Mouse (Mus musculus): ENCODE results near the gene Hist1h4d. TPM values are rescaled to one million over a fixed set of nuclear protein-coding genes. Genes with fewer than 3 reads are reported as not detected.
"Not testable (repeated sequence)": the region's sequence is repeated elsewhere in the genome, so short reads cannot be mapped to it uniquely, and the experiment has no call there.

Gene Hist1h4d
- polyA plus RNA-seq, 1 experiment, result 5.8 TPM

- DNase-seq, result peak; percentile 90 to 91
- not testable (repeated sequence) for H3K4me1 ChIP-seq (ENCODE audit: control insufficient read depth, insufficient read depth, low read length); H3K27me3 ChIP-seq (ENCODE audit: control insufficient read depth, insufficient read depth, low read length)
- peak within 1 kb of the TSS; percentile 75 for H3K4me3 ChIP-seq (replicated peaks; ENCODE audit: insufficient read depth, low read depth, low read length)
- H3K27ac ChIP-seq (ENCODE audit: insufficient read depth, low read length), result peak within 1 kb of the TSS; percentile 90
- TF ChIP-seq POLR2A (IDR thresholded peaks at IDR 0.05; ENCODE audit: borderline replicate concordance, insufficient read depth, low read length), result peak; percentile 92
- under 1% methylated on average over 53 of the region's 53 CpGs for WGBS
These were observed 40.8 kb downstream of the Hist1h4d start, which contains the start of gene Hist1h1e for GRCm38 (mm10) chr13:23622175-23622671. Gene Hist1h1e (minus strand): TSS chr13:23622558.

DNA sequence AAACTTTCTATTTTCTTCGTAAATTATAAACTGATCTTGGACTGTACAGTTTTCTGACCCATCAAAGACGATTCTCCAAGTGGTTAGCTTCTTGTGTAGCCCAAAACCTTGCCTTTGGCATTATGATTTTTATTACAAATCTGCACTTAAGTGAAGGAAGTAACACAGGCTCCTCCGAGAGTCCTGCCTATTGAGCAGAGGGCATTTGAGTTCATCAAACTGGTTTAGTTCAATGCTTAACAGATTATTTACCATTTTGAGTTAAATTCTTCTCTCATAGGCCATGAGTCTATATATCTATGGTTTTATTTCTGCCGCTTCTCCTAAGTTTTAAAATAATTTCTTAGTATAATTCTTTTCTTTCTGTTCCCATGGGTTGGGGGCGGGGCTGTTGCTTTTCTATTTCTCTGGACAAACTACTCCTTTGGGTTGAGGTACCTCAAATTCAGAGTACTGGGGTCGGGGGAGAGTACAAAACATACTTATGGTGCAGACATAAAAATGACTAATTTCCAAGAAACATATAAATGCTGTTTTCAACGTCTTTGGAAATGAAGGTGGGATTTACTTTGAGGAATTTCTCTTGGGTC, 41.6 kb downstream of the Hist1h4d start:
- H3K4me3 ChIP-seq (replicated peaks; ENCODE audit: insufficient read depth, low read depth, low read length), result peak overlapping the region; percentile 48
- TF ChIP-seq POLR2A (IDR thresholded peaks at IDR 0.05; ENCODE audit: borderline replicate concordance, insufficient read depth, low read length), result no peak
- TF ChIP-seq CTCF (IDR thresholded peaks at IDR 0.05; ENCODE audit: borderline replicate concordance, insufficient read depth, low read depth, low read length), result no peak
- no peak for DNase-seq

DNA sequence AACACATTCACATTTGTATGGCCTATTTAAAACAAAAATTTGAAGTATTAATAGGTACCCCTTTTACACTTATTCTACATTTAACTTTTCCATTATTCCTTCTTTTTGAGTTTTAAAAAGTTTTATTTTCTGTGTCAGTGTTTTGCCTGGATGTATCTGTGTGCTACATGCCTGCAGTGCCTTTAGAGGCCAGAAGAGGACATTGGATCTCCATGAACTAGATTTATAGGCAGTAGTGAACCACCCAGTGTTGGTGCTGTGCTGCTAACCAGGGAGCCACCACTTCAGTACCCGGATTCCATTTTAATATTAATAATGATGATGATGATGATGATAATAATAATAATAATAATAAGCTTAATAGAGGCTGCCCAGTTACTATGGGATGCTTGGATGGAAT, 49.3 kb downstream of the Hist1h4d start:
- no peaks in the 10 kb centered on the region for H3K4me1 ChIP-seq (ENCODE audit: control insufficient read depth, insufficient read depth, low read length)
- no peak for TF ChIP-seq POLR2A (IDR thresholded peaks at IDR 0.05; ENCODE audit: borderline replicate concordance, insufficient read depth, low read length)
- no peak for TF ChIP-seq CTCF (IDR thresholded peaks at IDR 0.05; ENCODE audit: borderline replicate concordance, insufficient read depth, low read depth, low read length)
- 24% methylated on average over 1 of the region's 1 CpGs for WGBS
- H3K27me3 ChIP-seq (ENCODE audit: control insufficient read depth, insufficient read depth, low read length), result no peaks in the 10 kb centered on the region
- H3K27ac ChIP-seq (ENCODE audit: insufficient read depth, low read length), result no peak overlapping the region
- no peak for DNase-seq
- no peak overlapping the region for H3K4me3 ChIP-seq (replicated peaks; ENCODE audit: insufficient read depth, low read depth, low read length)

More for the DNA sequence above, 41.6 kb downstream of the Hist1h4d start:
- no peaks in the 10 kb centered on the region for H3K27me3 ChIP-seq (ENCODE audit: control insufficient read depth, insufficient read depth, low read length)
- 25% methylated on average over 7 of the region's 7 CpGs for WGBS
- peaks cover 5% of the 10 kb centered on the region; the same call in 1 of the 2 replicates for H3K4me1 ChIP-seq (ENCODE audit: control insufficient read depth, insufficient read depth, low read length)
- H3K27ac ChIP-seq (ENCODE audit: insufficient read depth, low read length), result peak overlapping the region; percentile 79; the same call in 1 of the 2 replicates

Other genes starting within 250 kb of the Hist1h4d start
- 14.6 and 16.0 TPM in 2 replicates for gene Zfp322a, start 212.4 kb upstream of the Hist1h4d start, polyA plus RNA-seq (2012; rRNA removed)
- gene Abt1, start 157.7 kb upstream of the Hist1h4d start, polyA plus RNA-seq (2012; rRNA removed), result 9.8 and 10.7 TPM in 2 replicates
- 0.21 and 0.32 TPM in 2 replicates for gene Btn1a1, start 115.7 kb upstream of the Hist1h4d start, polyA plus RNA-seq (2012; rRNA removed)
- gene Btn2a2, start 92.7 kb upstream of the Hist1h4d start, polyA plus RNA-seq (2012; rRNA removed), result 0.20 and 0.21 TPM in 2 replicates
- 33.0 and 35.8 TPM in 2 replicates for gene Hist1h4h, start 50.5 kb upstream of the Hist1h4d start, polyA plus RNA-seq (2012; rRNA removed)
- gene Hist1h2af, start 47.7 kb upstream of the Hist1h4d start, polyA plus RNA-seq (2012; rRNA removed), result 0.60 and 2.4 TPM in 2 replicates
- gene Hist1h3g, start 46.2 kb upstream of the Hist1h4d start, polyA plus RNA-seq (2012; rRNA removed), result 0.29 TPM in 1 of 2 replicates, not detected in the other
- gene Hist1h2bh, start 38.2 kb upstream of the Hist1h4d start, polyA plus RNA-seq (2012; rRNA removed), result 0.33 and 0.34 TPM in 2 replicates
- gene Hist1h3f, start 37.5 kb upstream of the Hist1h4d start, polyA plus RNA-seq (2012; rRNA removed), result 0.32 and 0.33 TPM in 2 replicates
- 4.7 and 7.0 TPM in 2 replicates for gene Hist1h4f, start 29.9 kb upstream of the Hist1h4d start, polyA plus RNA-seq (2012; rRNA removed)
- 0.05 and 0.14 TPM in 2 replicates for gene Hist1h1d, start 28.3 kb upstream of the Hist1h4d start, polyA plus RNA-seq (2012; rRNA removed)
- gene Hist1h3e, start 19.2 kb upstream of the Hist1h4d start, polyA plus RNA-seq (2012; rRNA removed), result 1.5 and 3.2 TPM in 2 replicates
- 0.33 and 0.60 TPM in 2 replicates for gene Hist1h2ae, start 10.4 kb upstream of the Hist1h4d start, polyA plus RNA-seq (2012; rRNA removed)
- 7.3 and 9.3 TPM in 2 replicates for gene Hist1h2bg, start 10.2 kb upstream of the Hist1h4d start, polyA plus RNA-seq (2012; rRNA removed)
- gene Hist1h2bf, start 7.4 kb upstream of the Hist1h4d start, polyA plus RNA-seq (2012; rRNA removed), result 0.65 and 0.98 TPM in 2 replicates
- 1.2 and 1.9 TPM in 2 replicates for gene Hist1h2ad, start 7.2 kb upstream of the Hist1h4d start, polyA plus RNA-seq (2012; rRNA removed)
- 2.0 and 2.8 TPM in 2 replicates for gene Hist1h3d, start 5.8 kb upstream of the Hist1h4d start, polyA plus RNA-seq (2012; rRNA removed)
- gene Hist1h2be, start 39.5 kb downstream of the Hist1h4d start, polyA plus RNA-seq (2012; rRNA removed), result 4.2 and 5.5 TPM in 2 replicates
- gene Hist1h1e, start 41.0 kb downstream of the Hist1h4d start, polyA plus RNA-seq (2012; rRNA removed), result 4.1 and 6.1 TPM in 2 replicates
- 0.85 and 1.1 TPM in 2 replicates for gene Hist1h2ac, start 102.3 kb downstream of the Hist1h4d start, polyA plus RNA-seq (2012; rRNA removed)
- gene Hist1h2bc, start 102.6 kb downstream of the Hist1h4d start, polyA plus RNA-seq (2012; rRNA removed), result 109 and 119 TPM in 2 replicates
- gene Hist1h1t, start 114.2 kb downstream of the Hist1h4d start, polyA plus RNA-seq (2012; rRNA removed), result not detected in 2 replicates
- gene Hist1h4c, start 116.9 kb downstream of the Hist1h4d start, polyA plus RNA-seq (2012; rRNA removed), result 5.8 and 9.1 TPM in 2 replicates
- gene Hfe, start 129.3 kb downstream of the Hist1h4d start, polyA plus RNA-seq (2012; rRNA removed), result 6.2 and 7.1 TPM in 2 replicates
- gene Hist1h1c, start 157.2 kb downstream of the Hist1h4d start, polyA plus RNA-seq (2012; rRNA removed), result 34.6 and 42.8 TPM in 2 replicates
- 0.23 and 0.30 TPM in 2 replicates for gene Hist1h3c, start 164.0 kb downstream of the Hist1h4d start, polyA plus RNA-seq (2012; rRNA removed)
- gene Hist1h2bb, start 165.1 kb downstream of the Hist1h4d start, polyA plus RNA-seq (2012; rRNA removed), result 0.56 and 0.97 TPM in 2 replicates
- 1.1 TPM in 1 of 2 replicates, not detected in the other for gene Hist1h2ab, start 169.5 kb downstream of the Hist1h4d start, polyA plus RNA-seq (2012; rRNA removed)
- 0.40 TPM in 1 of 2 replicates, not detected in the other for gene Hist1h3b, start 170.7 kb downstream of the Hist1h4d start, polyA plus RNA-seq (2012; rRNA removed)
- 4.8 and 5.4 TPM in 2 replicates for gene Hist1h4b, start 175.4 kb downstream of the Hist1h4d start, polyA plus RNA-seq (2012; rRNA removed)
- 3.5 and 4.7 TPM in 2 replicates for gene Hist1h4a, start 179.6 kb downstream of the Hist1h4d start, polyA plus RNA-seq (2012; rRNA removed)
- gene Hist1h3a, start 180.8 kb downstream of the Hist1h4d start, polyA plus RNA-seq (2012; rRNA removed), result 0.43 and 1.2 TPM in 2 replicates
- 0.52 TPM in 1 of 2 replicates, not detected in the other for gene Hist1h1a, start 182.1 kb downstream of the Hist1h4d start, polyA plus RNA-seq (2012; rRNA removed)
- gene Trim38, start 188.3 kb downstream of the Hist1h4d start, polyA plus RNA-seq (2012; rRNA removed), result 0.08 and 0.10 TPM in 2 replicates
- not detected in 2 replicates for gene Slc17a2, start 225.4 kb downstream of the Hist1h4d start, polyA plus RNA-seq (2012; rRNA removed)

All from cerebellum, adult 2 months (tissue).